Mouse (Mus musculus): ENCODE measurements around the gene U90926. TPM values are rescaled to one million over a fixed set of nuclear protein-coding genes. Genes with fewer than 3 reads are reported as not detected.
A peak's percentile ranks its signal among the peaks of the same experiment; 100 is the strongest.
"Not testable (repeated sequence)": the region's sequence is repeated elsewhere in the genome, so short reads cannot be mapped to it uniquely, and the experiment has no call there.

The U90926 gene
- polyA plus RNA-seq, 1 experiment from 2014 or later: not detected

DNA sequence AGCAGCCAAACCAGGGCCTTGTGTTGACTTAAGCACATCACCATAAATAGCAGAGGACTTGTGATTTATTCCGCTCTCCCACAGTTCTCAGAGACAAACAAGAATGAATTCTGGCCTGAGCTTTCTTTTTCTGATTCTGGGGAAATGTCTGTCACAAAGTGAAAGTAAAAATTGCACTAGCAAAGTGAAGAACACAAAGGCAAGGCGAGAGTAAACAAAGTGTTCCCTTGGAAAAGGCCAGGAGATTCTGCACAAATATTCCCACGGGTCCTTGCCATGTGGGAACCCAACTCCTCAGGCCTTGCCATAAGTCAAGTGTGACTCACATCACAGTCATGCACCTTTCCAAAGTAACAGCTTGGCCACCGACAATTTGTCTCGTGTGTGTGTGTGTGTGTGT, 9.5 kb downstream of the U90926 start:
- Histone ChIP-seq H3K36me3 (ENCODE audit: control insufficient read depth, insufficient read depth, low read length) (peaks cover 45% of the 10 kb centered on the region), H3K9ac (ENCODE audit: low read depth, low read length) (no peak overlapping the region), H3K4me2 (ENCODE audit: low read depth, low read length) (no peak overlapping the region), H3K27me3 (replicated peaks; ENCODE audit: control insufficient read depth, insufficient read depth, low read length) (no peaks in the 10 kb centered on the region), H3K4me1 (ENCODE audit: control insufficient read depth, insufficient read depth, low read length) (no peaks in the 10 kb centered on the region), H3K9me3 (ENCODE audit: control insufficient read depth, low read length) (no peaks in the 10 kb centered on the region), H3K27ac (replicated peaks; ENCODE audit: low read depth, low read length) (no peak overlapping the region), H3K4me3 (ENCODE audit: low read depth, low read length) (no peak overlapping the region)
- ATAC-seq (ENCODE audit: low read depth) (no peak), DNase-seq (ENCODE audit: low spot score) (no peak)
- WGBS: 93% methylated on average over 5 of the region's 5 CpGs

DNA sequence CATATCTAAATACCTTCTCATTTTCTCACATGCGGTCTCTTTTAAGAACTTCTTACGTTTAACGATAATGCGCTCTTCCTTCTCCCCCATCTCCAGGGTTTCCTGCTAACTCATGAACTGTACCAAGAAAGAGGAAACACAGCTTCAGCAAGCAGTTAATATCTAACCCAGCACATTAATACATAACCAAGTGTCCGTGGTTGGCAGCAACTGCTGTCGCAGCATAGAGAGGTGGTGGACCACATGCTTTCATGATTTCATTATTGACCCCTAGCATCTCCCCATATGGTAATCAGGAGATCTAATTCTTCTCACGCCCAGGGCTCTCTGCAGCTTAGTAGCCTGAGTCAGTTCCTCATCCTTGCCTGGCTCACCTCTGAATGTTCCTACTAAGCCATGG, 10.0 kb downstream of the U90926 start:
- Histone ChIP-seq H3K9ac (ENCODE audit: low read depth, low read length) (no peak overlapping the region), H3K4me3 (ENCODE audit: low read depth, low read length) (no peak overlapping the region), H3K4me2 (ENCODE audit: low read depth, low read length) (no peak overlapping the region), H3K27ac (replicated peaks; ENCODE audit: low read depth, low read length) (no peak overlapping the region), H3K9me3 (ENCODE audit: control insufficient read depth, low read length) (no peaks in the 10 kb centered on the region), H3K27me3 (replicated peaks; ENCODE audit: control insufficient read depth, insufficient read depth, low read length) (no peaks in the 10 kb centered on the region), H3K4me1 (ENCODE audit: control insufficient read depth, insufficient read depth, low read length) (no peaks in the 10 kb centered on the region), H3K36me3 (ENCODE audit: control insufficient read depth, insufficient read depth, low read length) (peaks cover 50% of the 10 kb centered on the region)
- DNase-seq (ENCODE audit: low spot score) (no peak), ATAC-seq (ENCODE audit: low read depth) (no peak)
- WGBS: 94% methylated on average over 7 of the region's 7 CpGs

DNA sequence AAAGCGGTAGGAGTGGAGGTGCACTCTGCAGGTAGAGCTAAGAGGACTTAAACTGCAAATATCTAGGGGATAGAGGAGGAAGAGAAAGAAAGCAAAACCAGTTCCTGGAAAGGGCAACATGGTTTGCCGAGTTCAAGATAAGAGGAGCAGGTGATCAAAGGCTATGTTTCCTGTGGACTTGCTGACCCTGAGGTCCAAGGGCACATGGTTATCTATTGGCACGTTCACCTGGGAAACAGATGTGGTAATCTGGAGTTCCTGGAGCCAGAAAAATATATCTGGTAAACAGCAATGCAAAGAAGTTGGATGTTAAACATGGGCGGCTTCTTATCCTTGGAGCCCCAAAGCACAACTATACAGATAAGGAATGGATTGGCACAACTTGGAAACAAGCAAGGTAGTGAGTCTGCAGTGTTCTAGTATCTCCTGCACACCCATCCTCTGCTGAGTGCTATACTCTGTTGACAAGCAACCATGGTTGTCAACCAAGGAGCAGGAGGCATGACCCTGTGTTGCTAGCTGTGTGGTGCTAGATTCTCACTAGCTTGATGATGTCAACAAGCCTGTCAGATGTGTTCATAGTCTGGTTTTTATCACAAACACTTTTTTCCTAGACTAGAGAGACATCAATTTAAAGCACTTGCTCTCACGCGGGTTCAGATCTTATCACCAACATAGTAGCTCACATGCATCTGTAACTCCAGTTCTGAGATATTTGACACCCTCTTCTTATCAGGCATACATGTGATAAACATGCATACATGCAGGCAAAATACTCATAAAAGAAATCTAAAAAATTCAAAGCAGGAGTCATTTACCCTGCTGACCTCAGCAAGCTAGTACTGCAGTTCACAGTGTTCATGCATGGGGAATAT, 10.8 kb downstream of the U90926 start:
- Histone ChIP-seq H3K27ac (replicated peaks; ENCODE audit: low read depth, low read length) (no peak overlapping the region), H3K9ac (ENCODE audit: low read depth, low read length) (no peak overlapping the region), H3K4me2 (ENCODE audit: low read depth, low read length) (no peak overlapping the region), H3K4me3 (ENCODE audit: low read depth, low read length) (no peak overlapping the region), H3K36me3 (ENCODE audit: control insufficient read depth, insufficient read depth, low read length) (peaks cover 58% of the 10 kb centered on the region), H3K4me1 (ENCODE audit: control insufficient read depth, insufficient read depth, low read length) (no peaks in the 10 kb centered on the region), H3K27me3 (replicated peaks; ENCODE audit: control insufficient read depth, insufficient read depth, low read length) (no peaks in the 10 kb centered on the region), H3K9me3 (ENCODE audit: control insufficient read depth, low read length) (no peaks in the 10 kb centered on the region)
- WGBS: 86% methylated on average over 6 of the region's 6 CpGs
- DNase-seq (ENCODE audit: low spot score): no peak
- ATAC-seq (ENCODE audit: low read depth): no peak

DNA sequence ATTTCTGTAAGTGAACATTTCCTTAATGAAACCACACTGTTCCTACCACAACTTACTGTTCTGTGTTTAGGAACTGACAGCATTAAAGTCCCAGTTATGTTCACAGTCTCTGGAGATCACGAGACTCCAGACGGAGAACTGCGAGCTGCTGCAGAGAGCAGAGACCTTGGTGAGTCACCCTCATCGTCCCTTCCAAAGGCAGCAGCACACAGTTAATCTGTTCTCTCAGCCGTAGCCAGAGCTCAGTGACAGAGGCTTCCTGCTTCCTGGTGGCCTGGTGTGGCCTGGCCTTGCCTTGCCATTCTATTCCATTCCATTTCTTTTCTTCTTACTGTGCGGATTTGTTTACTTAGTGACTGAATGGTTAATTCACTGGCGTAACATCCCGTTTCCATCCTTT, 16.9 kb downstream of the U90926 start:
- ATAC-seq (ENCODE audit: low read depth) (no peak), DNase-seq (ENCODE audit: low spot score) (no peak)
- peaks cover 95% of the 10 kb centered on the region for H3K36me3 ChIP-seq (ENCODE audit: control insufficient read depth, insufficient read depth, low read length)
- H3K4me1 ChIP-seq (ENCODE audit: control insufficient read depth, insufficient read depth, low read length): no peaks in the 10 kb centered on the region
- no peak overlapping the region for H3K9ac ChIP-seq (ENCODE audit: low read depth, low read length)
- no peaks in the 10 kb centered on the region for H3K9me3 ChIP-seq (ENCODE audit: control insufficient read depth, low read length)
- 80% methylated on average over 8 of the region's 8 CpGs for WGBS
- H3K4me3 ChIP-seq (ENCODE audit: low read depth, low read length): no peak overlapping the region
- no peak overlapping the region for H3K4me2 ChIP-seq (ENCODE audit: low read depth, low read length)
- H3K27me3 ChIP-seq (replicated peaks; ENCODE audit: control insufficient read depth, insufficient read depth, low read length): no peaks in the 10 kb centered on the region
- H3K27ac ChIP-seq (replicated peaks; ENCODE audit: low read depth, low read length): no peak overlapping the region

DNA sequence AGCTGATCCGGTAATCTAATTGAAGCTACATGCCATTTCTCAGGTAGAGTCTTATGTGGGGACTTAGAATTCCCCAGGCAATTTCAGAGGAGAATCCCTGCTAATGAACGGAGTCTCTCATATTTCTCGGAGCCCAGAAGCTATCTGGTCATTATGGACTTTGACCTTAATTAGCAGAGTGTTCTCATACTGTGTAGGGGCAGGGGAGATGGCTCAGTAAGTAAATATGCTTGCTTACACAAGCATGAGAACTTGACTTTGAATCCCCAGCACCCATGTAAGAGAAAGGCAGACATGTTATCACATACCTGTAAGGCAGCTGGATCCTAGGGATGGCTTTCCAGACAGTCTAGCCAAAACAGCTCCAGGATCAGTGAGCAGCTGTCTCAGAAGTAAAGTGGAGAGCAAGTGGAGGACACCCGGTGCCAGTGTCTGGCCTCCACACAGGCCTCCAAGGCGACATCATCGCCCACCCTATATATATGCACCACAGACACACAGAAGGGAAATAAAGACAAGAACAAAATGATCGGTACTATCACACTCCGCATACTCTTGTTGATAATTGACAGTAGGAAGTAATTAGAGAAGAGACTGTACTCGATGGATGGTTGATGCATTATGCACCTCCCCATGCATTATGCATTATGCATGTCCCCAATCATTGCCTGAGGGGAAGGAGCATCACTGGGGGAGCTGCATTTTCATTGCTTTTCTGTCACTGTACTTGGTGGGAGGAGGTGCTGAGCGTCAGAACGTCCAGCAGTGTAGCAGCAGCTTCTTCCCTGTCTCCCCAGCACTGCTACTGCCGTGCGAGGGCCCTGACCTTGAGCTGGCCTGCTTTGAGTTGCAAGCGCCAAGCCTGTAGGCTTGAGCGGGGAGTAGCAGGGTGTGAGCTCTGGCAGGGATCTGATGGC, 18.1 kb downstream of the U90926 start:
- Histone ChIP-seq H3K27me3 (replicated peaks; ENCODE audit: control insufficient read depth, insufficient read depth, low read length) (no peaks in the 10 kb centered on the region), H3K4me1 (ENCODE audit: control insufficient read depth, insufficient read depth, low read length) (no peaks in the 10 kb centered on the region), H3K27ac (replicated peaks; ENCODE audit: low read depth, low read length) (no peak overlapping the region), H3K9me3 (ENCODE audit: control insufficient read depth, low read length) (no peaks in the 10 kb centered on the region), H3K9ac (ENCODE audit: low read depth, low read length) (no peak overlapping the region), H3K4me3 (ENCODE audit: low read depth, low read length) (no peak overlapping the region), H3K4me2 (ENCODE audit: low read depth, low read length) (no peak overlapping the region), H3K36me3 (ENCODE audit: control insufficient read depth, insufficient read depth, low read length) (peaks cover 97% of the 10 kb centered on the region)
- ATAC-seq (ENCODE audit: low read depth): no peak
- no peak for DNase-seq (ENCODE audit: low spot score)
- WGBS: 87% methylated on average over 15 of the region's 15 CpGs

DNA sequence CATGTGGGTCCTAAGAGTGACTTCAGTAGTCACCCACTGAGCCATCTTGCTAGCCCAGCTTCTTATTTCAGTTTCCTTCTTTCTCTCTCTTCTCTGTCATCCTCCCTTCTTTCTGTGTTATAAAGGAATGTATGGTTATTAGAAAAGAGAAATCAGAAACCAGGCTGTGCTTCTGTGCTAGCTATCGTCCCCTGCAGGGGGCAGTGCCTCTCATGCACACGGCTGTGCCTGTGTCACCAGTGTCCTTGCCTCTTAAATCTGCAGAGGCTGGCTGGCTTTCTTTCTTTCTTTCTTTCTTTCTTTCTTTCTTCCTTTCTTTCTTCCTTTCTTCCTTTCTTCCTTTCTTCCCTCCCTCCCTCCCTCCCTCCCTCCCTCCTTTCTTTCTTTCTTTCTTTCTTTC, 19.5 kb downstream of the U90926 start:
- H3K9me3 ChIP-seq (ENCODE audit: control insufficient read depth, low read length); H3K9ac ChIP-seq (ENCODE audit: low read depth, low read length); H3K4me3 ChIP-seq (ENCODE audit: low read depth, low read length); H3K27me3 ChIP-seq (replicated peaks; ENCODE audit: control insufficient read depth, insufficient read depth, low read length); H3K4me1 ChIP-seq (ENCODE audit: control insufficient read depth, insufficient read depth, low read length); ATAC-seq (ENCODE audit: low read depth); H3K4me2 ChIP-seq (ENCODE audit: low read depth, low read length); H3K27ac ChIP-seq (replicated peaks; ENCODE audit: low read depth, low read length): not testable (repeated sequence)
- peak; percentile 22 for DNase-seq (ENCODE audit: low spot score)
- 45% methylated on average over 2 of the region's 2 CpGs for WGBS
- H3K36me3 ChIP-seq (ENCODE audit: control insufficient read depth, insufficient read depth, low read length): peaks cover 92% of the 10 kb centered on the region

DNA sequence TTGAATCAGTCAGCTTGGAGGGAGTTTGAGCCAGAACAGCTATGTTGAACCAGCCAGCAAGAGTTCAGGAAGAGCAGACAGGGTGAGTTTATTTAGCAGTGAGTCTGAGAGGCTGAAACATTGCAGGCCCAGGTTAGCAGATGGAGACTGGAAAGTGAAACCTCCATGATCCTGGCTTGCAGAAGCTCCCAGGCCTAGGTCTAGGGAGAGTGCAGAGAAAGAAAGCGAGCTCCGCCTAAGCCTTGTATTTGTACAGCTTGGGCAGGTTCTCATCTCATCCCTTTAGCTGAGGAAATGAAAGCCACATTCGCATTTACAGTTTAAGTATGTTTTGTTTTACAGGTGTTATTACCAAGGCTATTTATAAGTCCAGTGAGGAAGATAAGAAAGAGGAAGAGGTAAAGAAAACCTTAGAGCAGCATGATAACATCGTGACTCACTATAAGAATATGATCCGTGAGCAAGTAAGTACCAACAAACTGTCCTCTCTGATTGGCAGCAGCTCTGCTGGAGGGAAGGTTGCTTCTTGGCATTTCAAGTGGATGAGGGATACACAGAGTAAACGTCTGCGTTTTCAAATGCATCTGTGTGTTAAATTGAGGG, 26.2 kb downstream of the U90926 start:
- ATAC-seq (ENCODE audit: low read depth) (no peak), DNase-seq (ENCODE audit: low spot score) (no peak)
- Histone ChIP-seq H3K4me1 (ENCODE audit: control insufficient read depth, insufficient read depth, low read length) (no peaks in the 10 kb centered on the region), H3K27ac (replicated peaks; ENCODE audit: low read depth, low read length) (no peak overlapping the region), H3K9me3 (ENCODE audit: control insufficient read depth, low read length) (0 out of 2 replicates have a peak, but pooled peaks cover 7% of the 10 kb centered on the region), H3K36me3 (ENCODE audit: control insufficient read depth, insufficient read depth, low read length) (peaks cover 84% of the 10 kb centered on the region), H3K9ac (ENCODE audit: low read depth, low read length) (no peak overlapping the region), H3K4me2 (ENCODE audit: low read depth, low read length) (no peak overlapping the region), H3K4me3 (ENCODE audit: low read depth, low read length) (no peak overlapping the region), H3K27me3 (replicated peaks; ENCODE audit: control insufficient read depth, insufficient read depth, low read length) (no peaks in the 10 kb centered on the region)
- WGBS: 97% methylated on average over 7 of the region's 7 CpGs

DNA sequence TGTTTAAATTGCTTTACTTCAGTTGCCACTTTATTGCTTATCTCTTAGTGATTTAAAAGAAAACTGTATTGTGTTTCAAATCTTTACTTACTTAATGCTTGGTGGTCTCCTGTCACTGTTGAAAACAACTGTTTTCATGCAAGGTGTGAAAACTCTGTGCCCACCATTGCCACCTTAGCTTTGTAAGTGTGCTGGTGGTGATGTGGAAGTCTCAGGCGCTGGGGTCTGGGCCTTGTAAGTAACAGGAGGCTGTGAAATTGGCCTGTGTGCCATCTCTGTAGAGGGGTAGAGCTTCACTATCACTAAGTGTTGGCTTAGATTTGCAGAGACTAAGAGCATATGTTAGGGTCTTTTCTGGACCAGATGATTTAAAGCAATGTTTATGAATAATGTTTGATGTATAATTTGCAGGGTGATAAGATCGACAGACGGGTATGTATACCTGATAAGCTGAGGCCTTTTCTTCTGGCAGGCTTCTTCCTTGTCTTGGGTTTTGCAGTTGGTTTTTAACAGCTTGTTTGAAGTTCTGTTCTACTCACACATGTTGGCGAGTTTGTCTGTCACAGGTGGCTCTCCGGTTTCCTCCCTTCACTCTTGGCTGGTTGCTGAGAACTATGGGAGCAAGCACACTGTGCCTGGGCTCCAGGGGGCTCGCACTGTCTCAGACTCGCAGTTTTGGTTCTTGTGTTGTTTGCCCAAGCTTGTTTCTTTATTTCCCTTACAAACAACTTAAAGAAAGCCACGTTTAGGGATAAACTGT, 32.0 kb downstream of the U90926 start:
- no peak for DNase-seq (ENCODE audit: low spot score)
- H3K4me3 ChIP-seq (ENCODE audit: low read depth, low read length): no peak overlapping the region
- H3K9ac ChIP-seq (ENCODE audit: low read depth, low read length): no peak overlapping the region
- H3K4me1 ChIP-seq (ENCODE audit: control insufficient read depth, insufficient read depth, low read length): no peaks in the 10 kb centered on the region
- H3K9me3 ChIP-seq (ENCODE audit: control insufficient read depth, low read length): 0 out of 2 replicates have a peak, but pooled peaks cover 2% of the 10 kb centered on the region
- no peak for ATAC-seq (ENCODE audit: low read depth)
- 85% methylated on average over 8 of the region's 8 CpGs for WGBS
- no peak overlapping the region for H3K4me2 ChIP-seq (ENCODE audit: low read depth, low read length)
- no peaks in the 10 kb centered on the region for H3K27me3 ChIP-seq (replicated peaks; ENCODE audit: control insufficient read depth, insufficient read depth, low read length)
- H3K36me3 ChIP-seq (ENCODE audit: control insufficient read depth, insufficient read depth, low read length): peaks cover 84% of the 10 kb centered on the region
- H3K27ac ChIP-seq (replicated peaks; ENCODE audit: low read depth, low read length): no peak overlapping the region

Data from embryonic facial prominence, embryonic 14.5 days (tissue).